Mouse (Mus musculus) megakaryocyte-erythroid progenitor cell, adult 5-6 weeks (primary cell): Measurements from ENCODE around the gene Slc25a10. TPM values are rescaled to one million over a fixed set of nuclear protein-coding genes. Genes with fewer than 3 reads are reported as not detected.

ENCODE experiments used
- ATAC-seq: replicated peaks from 2 replicates; pipeline ENCODE4 v1.8.0; 2016; ENCODE audit warnings: mild to moderate bottlenecking, inconsistent platforms; ENCODE audit not compliant: severe bottlenecking, poor library complexity, low FRiP score, low TSS enrichment
- total RNA-seq, 2 experiments: library from RNA; stranded (forward) in 1 of 2; stranded (reverse) in 1 of 2; fragments of 200-1000, 215-1000 nt in 1 of 2; fragments of >200 nt in 1 of 2; fragmentation: Nextera tagmentation in 1 of 2; gene quantifications; 2 replicates each; pipeline ENCODE4 v1.2.3; 2014 to 2017

Gene Slc25a10
- total RNA-seq, 2 experiments from 2014 or later: 18.8 to 27.2 TPM

DNA sequence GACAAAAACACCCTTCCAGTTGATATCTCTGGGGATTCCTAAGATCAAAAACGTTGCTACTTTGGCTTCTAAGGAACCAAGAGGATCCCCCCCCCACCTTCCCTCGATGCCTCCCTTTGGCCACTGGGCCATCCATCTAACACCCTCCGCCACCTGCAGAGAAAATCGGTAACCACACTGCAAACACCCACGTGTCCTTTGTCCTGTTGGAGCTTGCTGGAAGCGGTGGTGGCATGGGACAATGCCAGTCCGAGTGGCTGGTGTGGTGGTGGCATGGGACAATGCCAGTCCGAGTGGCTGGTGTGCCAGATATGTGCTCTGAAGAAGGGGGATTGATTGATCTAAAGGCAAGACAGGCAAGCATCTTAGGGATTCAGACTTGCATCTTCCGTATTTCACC is 40.0 kb downstream of the Slc25a10 start:
- no peak for ATAC-seq

DNA sequence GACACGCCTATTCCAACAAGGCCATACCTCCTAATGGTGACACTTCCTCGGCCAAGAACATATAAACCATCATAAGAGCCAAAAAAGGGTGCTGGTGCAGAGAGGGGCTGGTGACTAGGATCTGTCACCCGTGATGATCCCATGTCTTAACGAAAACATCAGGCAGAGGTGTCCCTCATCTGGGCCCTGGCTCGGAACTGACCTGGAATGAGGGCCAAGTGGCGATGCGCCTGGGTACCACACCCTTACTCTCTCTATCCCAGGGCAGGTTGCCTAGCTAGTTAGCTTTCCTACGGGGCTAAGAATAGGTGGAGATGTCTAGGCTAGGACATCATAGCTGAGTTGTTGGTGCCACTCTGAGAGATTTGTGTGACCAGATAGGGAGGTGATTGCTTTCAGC is 42.5 kb downstream of the Slc25a10 start:
- ATAC-seq: no peak

DNA sequence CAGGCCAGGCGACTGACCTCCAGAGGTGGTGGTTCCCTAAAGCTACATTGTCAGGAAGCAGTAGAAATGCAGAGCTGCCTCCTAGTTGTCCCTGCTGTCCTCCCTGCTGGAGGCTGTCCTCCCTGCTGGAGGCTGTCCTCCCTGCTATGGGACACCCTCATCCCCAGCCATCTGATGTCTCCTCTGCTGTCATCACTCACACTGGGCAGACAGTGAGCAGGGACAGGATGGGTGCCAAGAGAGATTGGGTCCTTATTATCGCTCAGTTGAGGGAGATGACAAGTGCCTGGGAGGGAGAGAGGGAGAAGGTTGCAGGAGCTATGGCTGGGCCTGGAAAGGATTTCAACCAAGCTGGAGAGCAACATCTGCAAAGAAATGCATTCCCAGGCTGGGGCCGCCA is 43.5 kb downstream of the Slc25a10 start:
- ATAC-seq: no peak

DNA sequence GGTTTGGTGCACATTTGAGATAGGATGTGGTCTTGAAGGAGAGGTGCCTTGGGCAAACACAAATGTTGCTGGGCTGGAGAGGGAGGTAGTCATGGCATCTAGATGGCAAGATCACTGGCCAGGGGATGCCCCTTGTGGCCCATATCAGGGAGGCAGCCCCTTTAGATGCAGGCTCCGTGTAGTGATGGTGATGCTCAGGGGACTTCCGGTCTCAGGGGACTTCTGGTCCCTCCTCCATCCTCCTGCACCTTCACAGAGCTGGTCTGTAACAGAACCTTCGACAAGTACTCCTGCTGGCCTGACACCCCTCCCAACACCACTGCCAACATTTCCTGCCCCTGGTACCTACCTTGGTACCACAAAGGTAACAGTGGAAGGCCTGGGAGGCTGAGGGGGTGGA is 44.2 kb downstream of the Slc25a10 start:
- no peak for ATAC-seq

DNA sequence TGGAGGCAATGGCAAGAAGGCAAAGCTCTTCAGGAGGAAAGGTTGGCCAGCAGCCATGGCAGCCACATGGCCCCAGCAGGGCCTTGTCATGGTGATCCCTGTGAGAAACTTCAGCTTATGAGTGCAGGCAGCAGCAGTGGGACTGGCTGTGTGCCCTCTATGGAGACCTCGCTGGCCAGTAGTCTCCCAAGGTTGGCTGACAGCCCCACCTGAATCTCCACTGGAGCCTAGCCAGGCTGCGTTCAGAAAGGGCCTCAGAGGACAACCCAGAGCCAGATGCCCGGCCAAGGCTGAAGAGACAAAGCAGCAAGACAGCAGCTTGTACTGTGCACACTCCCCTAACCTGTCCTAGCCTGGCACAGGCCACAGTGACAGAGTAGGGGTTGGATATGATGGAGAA is 46.8 kb downstream of the Slc25a10 start:
- no peak for ATAC-seq

DNA sequence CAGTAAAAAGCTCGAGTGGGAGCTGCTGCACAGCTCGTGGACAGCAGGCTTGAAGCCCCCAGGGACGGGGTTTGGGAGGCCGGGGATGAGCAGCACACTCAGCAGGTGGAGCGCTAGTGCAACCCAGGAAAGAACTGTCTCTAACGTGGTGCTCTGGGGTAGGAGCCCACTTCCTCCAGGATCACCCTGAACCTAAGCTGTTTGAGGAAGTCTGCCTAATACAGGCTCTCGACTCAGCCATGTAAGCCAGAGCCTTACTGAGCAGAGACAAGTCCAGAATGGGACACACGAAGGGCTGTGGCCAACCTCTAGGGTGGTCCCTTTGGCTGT is 47.3 kb downstream of the Slc25a10 start:
- ATAC-seq: no peak

DNA sequence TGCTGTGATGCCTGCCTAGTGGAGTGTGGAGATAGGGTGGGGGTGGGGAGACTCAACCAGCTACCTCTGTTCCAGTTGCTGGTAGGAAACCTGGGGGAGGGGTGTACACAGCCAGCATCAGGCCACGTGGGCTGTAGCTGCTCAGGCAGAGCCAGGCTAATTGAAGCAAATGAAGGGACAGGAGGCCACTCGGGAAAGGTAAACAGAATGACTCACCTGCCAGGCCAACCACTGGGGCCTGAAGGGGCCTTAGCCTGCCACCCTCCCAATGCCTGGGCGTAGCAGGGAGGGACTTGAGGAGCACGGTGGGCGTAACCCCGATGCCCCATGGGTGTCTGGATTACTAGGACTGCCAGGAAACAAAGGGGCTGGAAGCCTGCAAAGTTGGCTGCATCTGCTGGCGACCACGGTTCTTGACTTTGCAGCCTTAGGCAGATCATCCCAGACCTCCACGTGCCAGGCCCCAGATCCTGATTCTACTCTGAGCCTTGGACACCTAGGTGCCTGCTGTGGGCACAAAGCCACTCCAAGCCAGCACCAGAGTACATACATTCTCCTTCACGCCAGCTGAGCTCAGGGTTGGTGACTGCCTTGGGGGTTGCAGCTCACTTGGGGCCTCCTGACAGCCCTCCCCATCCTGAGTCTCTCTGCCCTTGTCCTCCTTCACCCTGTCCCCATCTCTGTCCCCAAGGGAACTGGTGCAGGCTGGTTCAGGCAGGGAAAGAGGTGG is 47.8 kb downstream of the Slc25a10 start:
- ATAC-seq: no peak

DNA sequence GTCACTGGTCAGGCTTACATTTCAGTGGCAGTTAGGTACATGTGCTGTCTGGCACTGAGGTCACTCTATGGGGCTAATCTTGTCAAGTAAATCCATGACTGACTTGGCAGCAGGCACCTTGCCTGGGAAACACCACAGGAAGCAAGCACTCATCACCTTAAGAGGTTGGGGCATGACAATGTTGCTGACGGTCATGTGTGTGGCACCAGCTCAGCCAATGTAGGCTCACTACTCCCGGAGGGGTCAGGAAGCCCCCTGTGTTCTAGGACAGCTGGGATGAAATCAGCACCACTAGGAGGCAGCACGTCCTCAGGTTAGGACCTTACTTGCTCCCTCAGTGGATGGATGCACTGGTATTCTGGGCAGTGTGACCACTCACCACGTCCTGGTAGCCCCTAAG is 50.3 kb downstream of the Slc25a10 start:
- no peak for ATAC-seq

DNA sequence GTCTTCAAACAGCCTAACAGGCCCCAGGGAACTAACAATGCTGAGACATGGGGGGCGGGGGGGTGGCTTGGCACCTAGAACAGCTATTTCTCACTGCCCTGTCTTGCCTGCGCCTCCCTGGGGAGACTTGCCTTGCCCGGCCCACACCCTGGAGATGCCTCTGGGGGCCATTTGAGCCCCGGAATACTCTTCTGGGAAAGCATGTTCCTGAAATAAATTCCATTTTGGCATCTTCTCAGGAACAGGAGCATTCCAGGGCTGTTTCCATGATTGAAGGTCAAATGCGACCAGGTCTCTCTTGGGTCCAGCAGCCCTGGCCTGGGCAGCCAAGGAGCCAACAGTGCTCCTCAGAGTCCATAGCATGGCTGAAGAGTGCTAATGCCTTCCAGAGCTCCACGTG is 50.7 kb downstream of the Slc25a10 start:
- ATAC-seq: no peak

DNA sequence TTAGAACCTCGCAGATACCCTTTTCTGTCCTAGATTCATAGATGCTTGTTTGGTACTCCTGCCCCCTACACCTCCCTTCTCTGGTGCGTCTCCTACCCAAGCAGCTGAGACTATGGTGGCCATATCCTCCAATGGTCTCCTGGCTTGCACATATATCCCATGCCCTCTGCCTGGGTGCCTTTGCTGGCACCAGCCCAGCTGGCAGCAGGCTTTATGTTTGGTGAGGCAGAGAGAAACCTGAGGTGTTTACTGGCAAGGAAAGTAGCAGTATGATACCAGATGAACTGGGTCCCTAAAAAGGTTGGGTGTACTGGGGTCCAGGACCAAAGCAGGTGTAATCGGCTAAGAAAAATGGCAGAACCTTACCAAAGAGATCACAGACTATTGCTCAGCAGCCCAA is 54.3 kb downstream of the Slc25a10 start:
- ATAC-seq: no peak

DNA sequence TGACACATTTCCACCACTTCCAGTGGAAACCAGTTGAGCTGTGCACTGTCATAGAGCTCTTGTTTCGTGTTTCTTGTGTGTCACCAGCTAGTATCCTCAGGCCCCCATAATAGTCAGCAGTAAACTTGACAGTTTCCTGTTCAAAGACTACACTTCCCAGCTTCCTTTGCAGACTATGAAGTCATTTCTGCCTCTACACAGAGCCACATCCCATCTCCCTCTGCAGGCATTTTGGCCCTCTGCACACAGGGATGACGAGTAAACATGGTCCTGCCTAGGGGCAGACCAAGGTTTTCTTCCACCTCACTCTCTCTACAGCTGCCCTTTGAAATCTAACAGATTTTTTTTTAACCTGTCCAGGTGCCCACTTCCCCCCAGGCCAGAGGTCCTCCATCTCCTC is 55.8 kb downstream of the Slc25a10 start:
- ATAC-seq: no peak; the same call in 1 of the 2 replicates

DNA sequence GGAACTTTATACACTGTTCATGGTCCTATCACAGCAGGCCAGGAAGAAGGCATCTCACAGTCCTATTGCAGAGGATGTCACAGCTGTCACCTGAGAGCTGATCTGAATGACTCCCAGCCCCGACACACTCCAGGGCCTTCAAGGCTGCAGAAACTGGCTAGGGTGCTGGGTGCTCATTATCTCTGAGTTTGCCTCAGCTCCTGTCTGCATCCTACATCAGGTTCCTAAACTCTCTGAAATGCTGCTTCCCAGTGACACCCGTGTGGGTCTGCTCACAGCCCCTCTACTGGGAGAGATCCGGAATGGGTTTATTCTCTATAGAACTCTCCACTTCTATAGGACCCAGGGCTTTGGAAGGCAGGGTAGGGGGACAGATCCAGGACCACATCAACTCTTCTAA is 56.6 kb downstream of the Slc25a10 start:
- ATAC-seq: no peak

DNA sequence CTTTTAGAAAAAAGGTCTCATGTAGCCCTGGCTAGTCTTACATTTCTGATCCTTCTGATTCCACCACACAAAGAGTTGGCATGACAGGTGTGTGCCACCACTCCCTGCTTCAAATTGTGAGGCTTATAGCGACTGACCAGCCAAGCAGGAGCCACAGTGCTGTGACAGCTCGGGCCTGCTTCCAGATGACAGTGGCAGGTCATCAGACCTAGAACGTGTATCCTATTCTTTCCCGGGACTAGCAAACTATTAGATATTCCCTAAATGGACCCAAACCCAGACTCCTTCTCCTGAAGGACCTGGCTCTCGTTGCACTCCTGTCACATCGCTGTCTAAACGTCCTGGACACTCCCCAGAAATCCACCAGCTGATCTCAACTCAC is 57.1 kb downstream of the Slc25a10 start:
- ATAC-seq: no peak

Other genes with a start within 250 kb of the Slc25a10 start
- 774 and 823 TPM in 2 replicates for gene Actg1, start 143.3 kb upstream of the Slc25a10 start, total RNA-seq (2014; fragmentation: Nextera tagmentation)
- gene Actg1, start 143.3 kb upstream of the Slc25a10 start, total RNA-seq (2017): 492 and 662 TPM in 2 replicates
- not detected in 2 replicates for gene Fscn2, start 130.3 kb upstream of the Slc25a10 start, total RNA-seq (2014; fragmentation: Nextera tagmentation)
- not detected in 2 replicates for gene Fscn2, start 130.3 kb upstream of the Slc25a10 start, total RNA-seq (2017)
- 31.0 and 34.7 TPM in 2 replicates for gene Faap100, start 113.1 kb upstream of the Slc25a10 start, total RNA-seq (2014; fragmentation: Nextera tagmentation)
- gene Faap100, start 113.1 kb upstream of the Slc25a10 start, total RNA-seq (2017): 11.3 and 11.6 TPM in 2 replicates
- 59.3 and 65.2 TPM in 2 replicates for gene Nploc4, start 54.1 kb upstream of the Slc25a10 start, total RNA-seq (2014; fragmentation: Nextera tagmentation)
- 32.5 and 41.1 TPM in 2 replicates for gene Nploc4, start 54.1 kb upstream of the Slc25a10 start, total RNA-seq (2017)
- not detected in 2 replicates for gene Tspan10, start 49.2 kb upstream of the Slc25a10 start, total RNA-seq (2014; fragmentation: Nextera tagmentation)
- gene Tspan10, start 49.2 kb upstream of the Slc25a10 start, total RNA-seq (2017): not detected in 2 replicates
- gene Pde6g, start 38.3 kb upstream of the Slc25a10 start, total RNA-seq (2014; fragmentation: Nextera tagmentation): 0.37 TPM in 1 of 2 replicates, not detected in the other
- gene Pde6g, start 38.3 kb upstream of the Slc25a10 start, total RNA-seq (2017): 0.38 TPM in 1 of 2 replicates, not detected in the other
- gene Oxld1, start 33.8 kb upstream of the Slc25a10 start, total RNA-seq (2014; fragmentation: Nextera tagmentation): 8.0 and 20.5 TPM in 2 replicates
- 14.0 and 27.9 TPM in 2 replicates for gene Oxld1, start 33.8 kb upstream of the Slc25a10 start, total RNA-seq (2017)
- gene Ccdc137, start 33.7 kb upstream of the Slc25a10 start, total RNA-seq (2014; fragmentation: Nextera tagmentation): 36.1 and 67.6 TPM in 2 replicates
- 70.0 and 99.8 TPM in 2 replicates for gene Ccdc137, start 33.7 kb upstream of the Slc25a10 start, total RNA-seq (2017)
- gene Arl16, start 24.2 kb upstream of the Slc25a10 start, total RNA-seq (2014; fragmentation: Nextera tagmentation): 11.2 and 14.7 TPM in 2 replicates
- 8.8 and 21.9 TPM in 2 replicates for gene Arl16, start 24.2 kb upstream of the Slc25a10 start, total RNA-seq (2017)
- 165 and 221 TPM in 2 replicates for gene Mrpl12, start 7.2 kb upstream of the Slc25a10 start, total RNA-seq (2014; fragmentation: Nextera tagmentation)
- gene Mrpl12, start 7.2 kb upstream of the Slc25a10 start, total RNA-seq (2017): 151 and 192 TPM in 2 replicates
- gene Gcgr, start 38.9 kb downstream of the Slc25a10 start, total RNA-seq (2014; fragmentation: Nextera tagmentation): not detected in 2 replicates
- gene Gcgr, start 38.9 kb downstream of the Slc25a10 start, total RNA-seq (2017): not detected in 2 replicates
- 60.4 and 62.7 TPM in 2 replicates for gene Mcrip1, start 57.9 kb downstream of the Slc25a10 start, total RNA-seq (2014; fragmentation: Nextera tagmentation)
- gene Mcrip1, start 57.9 kb downstream of the Slc25a10 start, total RNA-seq (2017): 18.5 and 18.8 TPM in 2 replicates
- gene Ppp1r27, start 59.3 kb downstream of the Slc25a10 start, total RNA-seq (2014; fragmentation: Nextera tagmentation): not detected in 2 replicates
- not detected in 2 replicates for gene Ppp1r27, start 59.3 kb downstream of the Slc25a10 start, total RNA-seq (2017)
- 236 and 270 TPM in 2 replicates for gene P4hb, start 81.4 kb downstream of the Slc25a10 start, total RNA-seq (2014; fragmentation: Nextera tagmentation)
- gene P4hb, start 81.4 kb downstream of the Slc25a10 start, total RNA-seq (2017): 334 and 373 TPM in 2 replicates
- gene Arhgdia, start 89.8 kb downstream of the Slc25a10 start, total RNA-seq (2014; fragmentation: Nextera tagmentation): 248 and 334 TPM in 2 replicates
- gene Arhgdia, start 89.8 kb downstream of the Slc25a10 start, total RNA-seq (2017): 96.3 and 154 TPM in 2 replicates
- 157 and 232 TPM in 2 replicates for gene Alyref, start 106.5 kb downstream of the Slc25a10 start, total RNA-seq (2014; fragmentation: Nextera tagmentation)
- 208 and 278 TPM in 2 replicates for gene Alyref, start 106.5 kb downstream of the Slc25a10 start, total RNA-seq (2017)
- 84.0 and 110 TPM in 2 replicates for gene Anapc11, start 106.6 kb downstream of the Slc25a10 start, total RNA-seq (2014; fragmentation: Nextera tagmentation)
- gene Anapc11, start 106.6 kb downstream of the Slc25a10 start, total RNA-seq (2017): 21.9 and 27.6 TPM in 2 replicates
- gene Npb, start 116.6 kb downstream of the Slc25a10 start, total RNA-seq (2014; fragmentation: Nextera tagmentation): 3.3 TPM in 1 of 2 replicates, not detected in the other
- gene Npb, start 116.6 kb downstream of the Slc25a10 start, total RNA-seq (2017): not detected in 2 replicates
- 74.6 and 87.3 TPM in 2 replicates for gene Pcyt2, start 126.1 kb downstream of the Slc25a10 start, total RNA-seq (2014; fragmentation: Nextera tagmentation)
- gene Pcyt2, start 126.1 kb downstream of the Slc25a10 start, total RNA-seq (2017): 28.5 and 29.6 TPM in 2 replicates
- 62.8 and 79.3 TPM in 2 replicates for gene Sirt7, start 133.4 kb downstream of the Slc25a10 start, total RNA-seq (2014; fragmentation: Nextera tagmentation)
- gene Sirt7, start 133.4 kb downstream of the Slc25a10 start, total RNA-seq (2017): 39.8 and 48.3 TPM in 2 replicates
- gene Mafg, start 141.8 kb downstream of the Slc25a10 start, total RNA-seq (2014; fragmentation: Nextera tagmentation): 26.0 and 31.6 TPM in 2 replicates
- gene Mafg, start 141.8 kb downstream of the Slc25a10 start, total RNA-seq (2017): 11.7 and 12.2 TPM in 2 replicates
- 0.13 and 1.1 TPM in 2 replicates for gene Pycr1, start 151.9 kb downstream of the Slc25a10 start, total RNA-seq (2014; fragmentation: Nextera tagmentation)
- gene Pycr1, start 151.9 kb downstream of the Slc25a10 start, total RNA-seq (2017): 1.5 TPM in 1 of 2 replicates, not detected in the other
- 6.3 TPM in 1 of 2 replicates, not detected in the other for gene Myadml2, start 156.3 kb downstream of the Slc25a10 start, total RNA-seq (2014; fragmentation: Nextera tagmentation)
- not detected in 2 replicates for gene Myadml2, start 156.3 kb downstream of the Slc25a10 start, total RNA-seq (2017)
- not detected in 2 replicates for gene Notum, start 169.3 kb downstream of the Slc25a10 start, total RNA-seq (2014; fragmentation: Nextera tagmentation)
- gene Notum, start 169.3 kb downstream of the Slc25a10 start, total RNA-seq (2017): not detected in 2 replicates
- 79.5 and 108 TPM in 2 replicates for gene Aspscr1, start 181.1 kb downstream of the Slc25a10 start, total RNA-seq (2014; fragmentation: Nextera tagmentation)
- 15.5 and 52.7 TPM in 2 replicates for gene Aspscr1, start 181.1 kb downstream of the Slc25a10 start, total RNA-seq (2017)
- 132 and 157 TPM in 2 replicates for gene Cenpx, start 221.9 kb downstream of the Slc25a10 start, total RNA-seq (2014; fragmentation: Nextera tagmentation)
- gene Cenpx, start 221.9 kb downstream of the Slc25a10 start, total RNA-seq (2017): 95.0 and 99.4 TPM in 2 replicates
- 25.3 and 34.4 TPM in 2 replicates for gene Lrrc45, start 222.1 kb downstream of the Slc25a10 start, total RNA-seq (2014; fragmentation: Nextera tagmentation)
- 37.0 and 38.1 TPM in 2 replicates for gene Lrrc45, start 222.1 kb downstream of the Slc25a10 start, total RNA-seq (2017)
- 1.6 and 2.9 TPM in 2 replicates for gene Rac3, start 229.6 kb downstream of the Slc25a10 start, total RNA-seq (2014; fragmentation: Nextera tagmentation)
- gene Rac3, start 229.6 kb downstream of the Slc25a10 start, total RNA-seq (2017): not detected in 2 replicates
- gene Dcxr, start 235.4 kb downstream of the Slc25a10 start, total RNA-seq (2014; fragmentation: Nextera tagmentation): 12.7 and 14.9 TPM in 2 replicates
- 6.2 and 10.2 TPM in 2 replicates for gene Dcxr, start 235.4 kb downstream of the Slc25a10 start, total RNA-seq (2017)
- gene Cbr2, start 240.3 kb downstream of the Slc25a10 start, total RNA-seq (2014; fragmentation: Nextera tagmentation): not detected in 2 replicates
- not detected in 2 replicates for gene Cbr2, start 240.3 kb downstream of the Slc25a10 start, total RNA-seq (2017)